Mouse (Mus musculus): Measurements from ENCODE around the gene Btbd3.

Gene Btbd3

GRCm38 (mm10) chr2:138405753-138406528 is 149.6 kb downstream of the Btbd3 start:
- DNase-seq = peak; percentile 74

GRCm38 (mm10) chr2:138406703-138407102 is 150.3 kb downstream of the Btbd3 start:
- DNase-seq = peak; percentile 54

GRCm38 (mm10) chr2:138412537-138412936 is 156.2 kb downstream of the Btbd3 start:
- DNase-seq = peak; percentile 27

- no peak for DNase-seq
Measured at GRCm38 (mm10) chr2:138422321-138422720, 166.0 kb downstream of the Btbd3 start.

GRCm38 (mm10) chr2:138431991-138432390 is 175.6 kb downstream of the Btbd3 start:
- peak; percentile 93 for DNase-seq

- no peak for DNase-seq
Measured at GRCm38 (mm10) chr2:138446466-138446865, 190.1 kb downstream of the Btbd3 start.

GRCm38 (mm10) chr2:138446943-138447342 is 190.6 kb downstream of the Btbd3 start:
- no peak for DNase-seq

- DNase-seq = no peak
Measured at GRCm38 (mm10) chr2:138447681-138448080, 191.3 kb downstream of the Btbd3 start.

- DNase-seq = peak; percentile 70
Measured at GRCm38 (mm10) chr2:138468046-138468572, 211.7 kb downstream of the Btbd3 start.

- no peak for DNase-seq
Measured at GRCm38 (mm10) chr2:138473407-138473806, 217.0 kb downstream of the Btbd3 start.

GRCm38 (mm10) chr2:138476486-138476885 is 220.1 kb downstream of the Btbd3 start:
- peak; percentile 39 for DNase-seq

GRCm38 (mm10) chr2:138477278-138477677 is 220.9 kb downstream of the Btbd3 start:
- no peak for DNase-seq

GRCm38 (mm10) chr2:138482541-138482940 is 226.2 kb downstream of the Btbd3 start:
- no peak for DNase-seq

- DNase-seq = no peak
Measured at GRCm38 (mm10) chr2:138484871-138485270, 228.5 kb downstream of the Btbd3 start.

GRCm38 (mm10) chr2:138490688-138491405 is 234.5 kb downstream of the Btbd3 start:
- no peak for DNase-seq

GRCm38 (mm10) chr2:138492176-138492575 is 235.8 kb downstream of the Btbd3 start:
- no peak for DNase-seq

GRCm38 (mm10) chr2:138503866-138504380 is 247.6 kb downstream of the Btbd3 start:
- DNase-seq = no peak

- peak; percentile 64 for DNase-seq
Measured at GRCm38 (mm10) chr2:138515531-138515930, 259.2 kb downstream of the Btbd3 start.

- DNase-seq = no peak
Measured at GRCm38 (mm10) chr2:138528461-138528860, 272.1 kb downstream of the Btbd3 start.

GRCm38 (mm10) chr2:138531160-138531967 is 275.0 kb downstream of the Btbd3 start:
- DNase-seq = peak; percentile 14

GRCm38 (mm10) chr2:138531992-138532391 is 275.6 kb downstream of the Btbd3 start:
- peak; percentile 58 for DNase-seq

GRCm38 (mm10) chr2:138539655-138540054 is 283.3 kb downstream of the Btbd3 start:
- DNase-seq = no peak

- DNase-seq = no peak
Measured at GRCm38 (mm10) chr2:138548990-138549389, 292.6 kb downstream of the Btbd3 start.
